Mouse (Mus musculus) ES-E14 (cell line): ENCODE data around the gene Dock4.

Experiments used
- CHD2 ChIP-seq: IDR thresholded peaks from 2 replicates; pipeline ENCODE4 v1.6.1; 2014; ENCODE audit warnings: mild to moderate bottlenecking, low read depth, low read length, inconsistent platforms
- HCFC1 ChIP-seq: IDR thresholded peaks from 2 replicates; pipeline ENCODE4 v1.6.1; 2012; ENCODE audit warnings: low read length, inconsistent platforms, borderline replicate concordance; ENCODE audit not compliant: insufficient read depth
- MAFK ChIP-seq: IDR thresholded peaks from 2 replicates; pipeline ENCODE4 v1.6.1; 2014; ENCODE audit warnings: mild to moderate bottlenecking, low read depth, low read length, inconsistent platforms; ENCODE audit not compliant: insufficient read depth
- ZC3H11A ChIP-seq: IDR thresholded peaks from 2 replicates; pipeline ENCODE4 v1.6.1; 2012; ENCODE audit warnings: low read depth, mild to moderate bottlenecking, inconsistent platforms, low read length, borderline replicate concordance
- ZNF384 ChIP-seq: IDR thresholded peaks from 2 replicates; pipeline ENCODE4 v1.6.1; 2012; ENCODE audit warnings: low read depth, low read length, inconsistent platforms

GRCm38 (mm10) chr12:40551317-40551716 is 105.6 kb downstream of the Dock4 start:
- TF ChIP-seq ZC3H11A (no peak), ZNF384 (no peak), MAFK (no peak), HCFC1 (no peak), CHD2 (no peak)
